Mouse (Mus musculus): ENCODE data around the gene Rnf187.

The Rnf187 gene

GRCm38 (mm10) chr11:58894456-58894855, 44.3 kb downstream of the Rnf187 start:
- DNase-seq, result no peak

DNA sequence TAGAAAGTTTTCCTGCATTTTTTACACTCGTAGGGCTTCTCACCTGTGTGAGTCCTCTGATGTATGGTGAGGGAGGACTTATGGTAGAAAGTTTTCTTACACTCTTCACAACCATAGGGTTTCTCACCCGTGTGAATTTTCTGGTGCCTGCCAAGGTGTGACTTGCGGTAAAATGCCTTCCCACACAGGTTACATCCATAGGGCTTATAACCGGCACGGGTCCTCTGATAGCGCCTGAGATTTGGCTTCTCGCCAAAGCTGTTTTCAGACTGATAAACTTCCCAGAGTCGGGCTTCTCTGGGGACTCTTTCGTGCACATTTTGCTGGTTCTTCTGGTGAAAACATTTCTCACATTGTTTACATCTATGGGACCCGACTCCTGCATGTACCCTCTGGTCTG, 48.2 kb downstream of the Rnf187 start:
- DNase-seq, result no peak

DNA sequence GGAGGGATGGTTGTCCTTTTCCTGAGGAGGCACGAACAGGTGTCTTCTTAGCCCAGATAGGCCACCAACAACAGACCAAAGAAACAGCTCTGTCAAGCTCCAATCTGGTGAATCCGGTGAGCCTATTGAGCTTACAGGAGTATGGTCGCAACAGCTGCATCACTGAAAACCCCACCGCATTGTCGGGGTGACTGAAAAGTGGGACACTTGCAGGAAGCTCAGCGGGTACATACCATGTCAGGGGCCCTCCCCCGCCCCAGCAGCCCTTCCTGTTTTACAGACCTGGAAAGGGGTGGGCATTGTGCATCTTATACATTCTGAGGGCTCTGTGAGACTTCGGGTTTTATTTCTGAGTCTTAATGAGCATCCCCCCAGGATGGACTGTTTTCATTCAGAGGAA, 55.0 kb downstream of the Rnf187 start:
- DNase-seq, result no peak

All from embryo, embryonic 11 days (tissue).